Mouse (Mus musculus): ENCODE data around the gene Trp53.

Gene Trp53

DNA sequence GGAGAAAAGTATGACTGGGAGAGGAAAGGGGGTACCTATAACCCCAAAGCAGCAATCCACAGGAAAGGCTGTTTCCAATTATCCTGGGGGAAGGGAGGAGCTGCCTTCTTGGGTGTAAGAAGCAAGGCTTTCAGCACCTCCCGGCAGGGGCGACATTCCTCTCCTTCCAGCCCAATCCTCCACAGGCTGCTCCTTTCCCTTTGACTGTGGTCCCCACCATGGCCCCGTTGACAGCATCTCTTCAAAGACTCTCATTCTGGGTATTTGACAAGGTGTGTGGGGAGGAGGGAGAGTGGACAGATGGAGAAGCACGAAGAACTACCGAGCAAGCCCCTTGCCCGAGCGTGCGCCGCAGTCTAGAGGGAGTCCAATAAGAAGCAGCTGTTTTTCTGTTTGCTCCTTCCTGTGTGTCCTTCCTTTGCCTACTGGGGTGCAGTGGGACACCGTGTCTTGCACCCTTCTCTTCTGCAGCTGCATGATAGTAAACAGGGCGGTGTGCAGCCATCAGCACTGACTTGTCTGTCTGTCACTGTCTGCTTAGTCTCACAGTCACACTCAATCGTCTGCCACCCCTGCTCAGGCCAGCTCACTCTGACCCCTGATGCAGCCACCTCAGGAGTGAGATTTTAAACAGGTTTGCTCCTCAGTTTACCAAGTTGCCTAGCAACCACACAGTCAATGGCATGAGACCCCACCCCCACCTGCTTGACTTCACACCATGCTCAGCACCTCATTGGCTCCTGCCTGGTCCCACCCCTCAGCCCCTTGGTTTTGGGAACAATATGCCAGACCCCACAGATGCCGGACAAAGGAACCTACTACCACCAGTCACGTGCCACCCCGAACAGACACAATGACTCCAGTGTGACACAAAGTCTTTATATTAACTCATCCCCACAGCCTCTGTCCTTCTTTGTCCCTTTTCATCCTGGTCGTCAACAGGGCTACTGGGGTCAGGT lies 19.0 kb upstream of the Trp53 start:
- no peak for DNase-seq (ENCODE audit: low spot score in 2 of 2)

DNA sequence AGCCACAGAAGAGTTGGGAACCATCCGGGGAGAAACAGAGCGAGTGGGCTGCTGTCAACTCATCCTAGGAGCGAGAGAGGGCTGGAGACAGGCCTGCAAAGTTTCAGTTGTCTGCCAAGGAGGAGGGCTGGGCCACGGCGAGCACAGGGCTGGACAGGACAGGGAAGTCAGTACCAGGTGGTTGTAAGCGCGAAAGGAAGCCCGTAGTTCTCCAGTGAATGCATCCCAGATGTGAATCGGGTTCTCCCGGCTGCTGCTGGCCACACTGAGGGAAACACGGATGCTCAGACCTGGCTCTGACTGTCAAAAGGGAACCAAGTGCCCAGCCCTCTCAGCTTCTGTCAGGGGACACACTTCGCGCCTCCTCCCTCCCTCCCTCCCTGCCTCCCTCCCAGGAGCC lies 16.8 kb upstream of the Trp53 start:
- DNase-seq (ENCODE audit: low spot score in 2 of 2) = no peak

DNA sequence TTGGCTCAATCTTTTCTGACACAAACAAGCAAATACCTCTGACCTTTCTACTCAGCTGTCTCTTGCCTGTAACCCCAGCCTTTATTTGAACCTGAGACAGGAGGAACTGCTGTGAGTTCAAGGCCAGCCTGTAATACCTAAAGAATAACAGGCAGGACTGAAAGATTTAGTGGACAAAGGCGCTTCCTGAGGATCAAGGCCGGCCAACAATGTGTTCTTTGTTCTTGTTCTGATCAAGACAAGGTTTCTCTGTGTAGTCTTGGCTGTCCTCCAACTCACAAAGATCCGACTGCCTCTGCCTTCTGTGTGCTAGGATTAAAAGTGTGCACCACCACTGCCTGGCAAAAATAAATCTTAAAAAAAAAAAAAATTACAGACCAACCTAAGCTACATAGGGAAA lies 15.8 kb upstream of the Trp53 start:
- DNase-seq (ENCODE audit: low spot score in 2 of 2) = no peak

DNA sequence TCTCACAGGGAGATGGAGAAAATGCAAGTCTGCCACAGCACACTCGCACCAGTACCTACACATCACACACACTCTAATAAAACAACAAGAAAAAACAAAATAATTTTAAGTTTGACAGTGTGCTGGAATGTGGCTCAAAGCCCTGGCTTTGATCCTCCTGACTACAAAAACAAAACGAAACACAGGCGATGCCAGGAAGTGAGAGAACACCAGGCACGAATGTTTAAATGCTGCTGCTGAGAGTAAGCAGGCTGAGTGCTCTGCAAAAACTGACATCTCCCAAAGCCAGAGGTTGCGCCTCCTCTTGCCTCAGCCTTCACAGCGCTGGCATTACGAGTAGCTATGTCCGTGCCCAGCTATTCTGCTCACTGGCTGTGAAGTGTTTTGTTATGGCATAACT lies 15.0 kb upstream of the Trp53 start:
- DNase-seq (ENCODE audit: low spot score in 2 of 2) = no peak

DNA sequence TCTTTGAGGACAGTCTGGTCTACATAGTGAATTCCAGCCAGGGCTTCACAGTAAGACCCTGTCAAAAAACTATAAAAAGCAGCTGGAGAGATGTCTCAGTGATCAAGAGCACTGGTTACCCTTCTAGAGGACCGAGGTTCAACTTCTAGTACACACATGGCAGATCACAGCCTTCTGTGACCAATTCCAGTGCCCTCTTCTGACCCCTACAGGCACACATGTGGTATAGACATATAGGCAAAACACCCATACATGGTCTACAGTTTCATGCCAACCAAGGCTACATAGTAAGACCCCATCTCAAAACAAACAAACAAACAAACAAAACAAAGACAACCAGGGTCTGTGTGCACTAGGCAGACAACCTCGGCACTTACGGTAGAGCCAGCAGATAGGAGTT lies 4.9 kb upstream of the Trp53 start:
- no peak for DNase-seq (ENCODE audit: low spot score in 2 of 2)

DNA sequence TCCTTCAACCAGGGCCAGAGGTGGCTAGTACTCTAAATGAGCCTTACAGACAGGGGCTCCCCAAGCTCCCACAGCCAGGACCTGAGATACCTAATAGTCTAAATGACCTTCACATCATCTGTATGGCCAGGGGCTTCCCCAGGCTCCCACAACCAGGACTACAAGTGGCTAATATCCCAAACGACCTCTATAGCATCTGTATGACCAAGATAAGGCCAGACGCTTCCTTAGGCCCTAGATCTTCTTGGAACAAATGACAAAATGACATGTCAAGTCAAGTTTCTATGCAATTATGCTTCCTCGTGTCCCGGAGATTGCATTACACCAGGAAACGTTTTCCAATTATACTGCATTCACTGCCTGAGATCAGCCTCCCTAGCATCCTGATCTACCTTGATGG lies 3.9 kb upstream of the Trp53 start:
- no peak for DNase-seq (ENCODE audit: low spot score in 2 of 2)

DNA sequence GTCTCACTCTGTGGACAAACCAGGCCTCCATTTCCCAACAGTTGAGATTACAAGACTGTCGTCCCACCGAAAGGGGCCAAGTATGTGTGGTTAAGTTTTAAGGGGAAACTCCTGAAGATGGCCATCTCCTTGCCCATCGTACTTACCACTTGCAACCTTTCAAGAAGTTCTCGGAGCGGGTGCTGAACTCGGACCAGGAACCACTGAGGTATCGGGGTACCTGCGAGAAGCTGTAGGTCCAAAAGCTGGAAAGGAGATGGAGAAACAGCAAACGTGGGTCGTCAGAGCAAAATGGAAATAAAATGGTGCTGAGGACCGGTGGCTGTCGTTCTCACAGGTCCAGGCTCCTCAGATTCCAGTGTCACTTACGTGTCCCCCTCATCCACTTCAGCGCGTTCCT lies 1.9 kb upstream of the Trp53 start:
- DNase-seq (ENCODE audit: low spot score in 2 of 2) = no peak

DNA sequence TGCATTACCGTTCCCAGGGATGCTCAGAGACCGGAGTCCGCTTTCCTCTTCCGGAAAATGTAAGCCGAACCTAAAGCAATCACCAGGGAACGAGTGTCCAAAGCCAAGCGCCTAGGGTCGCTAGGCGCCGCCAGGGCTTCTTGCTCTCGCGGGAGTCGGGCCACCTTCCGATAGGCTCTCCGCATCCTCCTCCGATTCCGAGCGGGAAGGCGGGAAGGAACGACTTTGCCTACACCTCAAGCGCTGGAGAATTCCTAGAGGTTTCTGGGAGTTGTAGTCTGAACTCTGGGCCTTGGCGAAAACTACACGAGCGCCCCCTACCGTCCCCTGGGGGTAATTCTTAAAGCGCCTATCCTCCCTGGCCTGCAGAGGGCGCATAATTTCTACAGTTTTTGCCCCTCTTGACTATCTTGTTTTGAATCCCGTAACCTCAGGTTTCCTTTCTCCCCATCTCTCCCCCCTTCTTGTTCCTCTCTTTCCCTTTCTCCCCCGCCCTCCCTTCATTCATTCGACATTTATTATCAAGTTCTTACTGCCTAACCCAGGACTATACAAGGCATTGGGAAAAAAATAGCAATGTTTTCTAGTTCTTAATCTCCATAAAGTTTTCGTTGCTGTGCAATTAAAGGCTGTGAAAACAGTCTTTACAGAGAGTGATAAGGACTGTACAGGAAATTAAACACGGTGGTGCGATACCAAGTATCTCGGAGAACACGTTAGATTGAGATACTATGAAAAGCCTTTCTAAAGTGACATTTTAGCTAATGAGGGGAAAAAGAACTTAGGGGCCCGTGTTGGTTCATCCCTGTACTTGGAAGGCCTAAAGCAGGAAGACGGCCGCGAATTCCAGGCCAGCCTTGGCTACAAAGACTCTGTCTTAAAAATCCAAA lies 786 bp upstream of the Trp53 start:
- peak; percentile 94 for DNase-seq (ENCODE audit: low spot score in 2 of 2)

DNA sequence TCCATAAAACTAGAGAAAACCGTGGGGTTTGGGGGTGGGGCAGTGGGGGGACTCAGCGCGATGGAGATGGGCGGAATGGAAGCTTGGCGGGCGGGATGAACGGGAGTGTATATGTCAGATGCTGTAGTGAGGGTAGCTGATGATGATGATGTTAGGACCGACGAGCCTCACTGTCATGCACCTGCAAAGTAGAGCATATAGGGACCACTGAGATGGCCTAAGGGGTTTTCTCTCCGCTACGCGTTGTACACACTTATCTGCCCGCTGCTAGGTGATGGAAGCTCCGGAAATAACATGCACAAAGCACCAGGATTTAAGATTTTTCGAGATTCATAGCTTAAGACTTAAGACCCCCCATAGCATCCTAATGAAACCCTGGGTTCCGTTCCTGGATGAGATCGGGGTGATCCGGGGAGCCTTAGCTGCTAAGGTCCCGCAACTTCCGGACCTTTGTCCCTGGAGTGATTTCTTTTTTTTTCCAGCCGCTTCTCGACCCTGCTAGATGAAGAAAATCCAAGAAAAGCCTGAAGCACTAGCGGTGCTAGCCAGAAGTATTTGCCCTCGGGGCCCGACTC lies 500 bp downstream of the Trp53 start:
- DNase-seq (ENCODE audit: low spot score in 2 of 2) = no peak

DNA sequence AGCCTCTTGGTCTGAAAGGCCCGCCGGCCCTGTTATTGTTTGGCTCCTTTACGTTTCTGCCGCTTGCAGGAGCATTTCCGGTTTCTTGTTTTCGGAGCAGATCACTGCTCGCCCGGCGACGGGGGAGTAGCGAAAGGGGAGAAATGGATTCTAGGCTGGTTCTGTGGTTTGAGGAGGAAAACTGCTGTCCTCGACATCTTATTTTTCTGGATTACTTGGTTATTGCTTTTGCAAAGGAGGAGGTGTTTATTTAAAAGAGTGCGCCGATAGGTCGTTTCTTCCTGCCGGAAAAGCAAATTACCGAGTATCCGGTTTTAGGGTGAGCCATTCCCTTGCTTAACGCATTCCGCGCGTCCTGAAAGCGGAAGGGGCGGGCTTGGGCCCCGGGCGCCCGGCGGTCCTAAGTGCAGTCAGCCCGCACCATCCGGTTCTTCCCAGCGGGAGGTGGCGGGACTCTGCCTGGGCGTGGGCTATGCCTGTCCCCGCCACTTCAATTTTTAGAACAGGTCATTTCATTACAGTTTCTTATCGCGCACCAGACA lies 1.1 kb downstream of the Trp53 start:
- DNase-seq (ENCODE audit: low spot score in 2 of 2) = peak; percentile 85 to 88

DNA sequence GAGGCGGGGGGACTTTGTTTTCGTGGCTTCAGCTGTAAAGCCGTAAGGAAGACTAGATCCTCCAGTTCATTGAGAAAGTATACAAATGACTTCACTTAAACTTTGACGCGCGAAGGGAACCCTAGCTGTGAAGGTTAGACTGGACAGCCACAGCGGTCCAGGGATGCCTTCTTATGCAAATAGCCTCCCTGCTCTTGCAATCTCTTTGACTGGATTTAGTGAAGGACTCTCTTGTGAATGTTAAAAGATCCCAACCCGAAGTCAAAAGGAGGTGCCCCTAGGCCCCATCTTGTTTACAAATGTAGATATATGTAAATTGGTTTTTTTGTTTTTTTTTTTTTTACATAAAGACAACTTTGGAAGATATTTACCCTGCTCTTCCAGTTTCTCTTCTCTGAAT lies 1.7 kb downstream of the Trp53 start:
- DNase-seq (ENCODE audit: low spot score in 2 of 2) = no peak

DNA sequence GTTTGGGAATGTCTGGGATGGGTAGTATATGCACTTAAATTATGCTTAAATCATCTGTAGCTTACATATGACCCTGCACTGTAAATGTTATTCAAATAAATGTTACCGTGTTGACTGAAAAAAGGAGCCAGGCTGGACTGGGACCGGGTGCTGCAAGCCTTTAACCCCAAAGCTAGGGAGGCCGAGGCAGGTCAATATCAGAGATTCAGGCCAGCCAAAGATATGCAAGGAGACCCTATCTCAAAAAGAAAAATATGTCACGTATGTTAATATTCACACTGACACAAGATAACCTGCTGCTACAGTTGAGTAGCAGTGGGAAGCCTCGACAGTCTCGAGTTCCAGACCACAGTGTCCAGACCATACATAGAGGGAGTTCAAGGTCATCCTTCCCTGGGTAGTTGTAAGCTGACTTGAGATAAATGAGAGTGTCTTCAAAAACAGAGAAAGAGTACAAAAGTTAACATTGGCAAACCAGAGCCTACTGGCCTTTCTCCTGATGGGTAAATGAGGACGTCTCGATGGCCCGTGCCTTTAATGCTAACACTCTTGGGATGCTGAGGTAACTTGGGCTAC lies 2.2 kb downstream of the Trp53 start:
- no peak for DNase-seq (ENCODE audit: low spot score in 2 of 2)

DNA sequence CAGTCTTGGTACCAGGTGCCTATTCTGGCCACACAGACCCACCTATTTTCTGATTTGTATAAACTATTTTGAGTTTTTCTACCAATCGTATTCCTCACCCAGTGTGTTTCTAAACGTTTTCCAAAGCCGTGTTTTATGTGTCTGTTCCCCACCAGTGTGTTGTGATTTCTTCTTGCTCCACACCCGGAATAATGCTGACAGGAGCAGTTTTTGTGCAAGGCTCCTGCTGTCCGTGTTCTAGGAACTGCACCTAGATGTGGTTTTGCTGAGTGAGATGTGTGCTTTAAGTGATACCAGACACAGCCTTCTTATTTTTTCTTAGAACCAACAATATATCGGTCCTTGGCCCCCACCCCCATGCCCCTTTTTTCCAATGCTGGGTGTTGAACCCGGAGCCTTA lies 3.8 kb downstream of the Trp53 start:
- DNase-seq (ENCODE audit: low spot score in 2 of 2) = no peak

DNA sequence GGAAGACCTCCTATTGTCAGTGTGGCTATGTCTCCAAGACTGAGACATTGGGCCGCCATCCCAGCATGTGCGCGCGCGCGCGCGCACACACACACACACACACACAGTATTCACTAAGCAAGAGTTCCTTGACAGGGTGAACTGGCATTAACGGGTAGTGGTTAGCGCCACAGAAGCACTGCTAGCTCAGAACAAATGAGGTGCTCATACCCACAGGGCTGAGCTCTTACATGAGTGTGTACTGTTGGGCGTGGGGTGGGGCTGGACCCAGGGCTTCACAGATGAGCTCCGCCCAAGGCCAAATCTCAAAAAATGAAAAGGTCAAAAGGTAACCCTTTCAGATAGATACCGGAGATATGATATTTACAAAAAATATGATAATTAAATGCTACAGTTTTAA lies 4.8 kb downstream of the Trp53 start:
- DNase-seq (ENCODE audit: low spot score in 2 of 2) = no peak

DNA sequence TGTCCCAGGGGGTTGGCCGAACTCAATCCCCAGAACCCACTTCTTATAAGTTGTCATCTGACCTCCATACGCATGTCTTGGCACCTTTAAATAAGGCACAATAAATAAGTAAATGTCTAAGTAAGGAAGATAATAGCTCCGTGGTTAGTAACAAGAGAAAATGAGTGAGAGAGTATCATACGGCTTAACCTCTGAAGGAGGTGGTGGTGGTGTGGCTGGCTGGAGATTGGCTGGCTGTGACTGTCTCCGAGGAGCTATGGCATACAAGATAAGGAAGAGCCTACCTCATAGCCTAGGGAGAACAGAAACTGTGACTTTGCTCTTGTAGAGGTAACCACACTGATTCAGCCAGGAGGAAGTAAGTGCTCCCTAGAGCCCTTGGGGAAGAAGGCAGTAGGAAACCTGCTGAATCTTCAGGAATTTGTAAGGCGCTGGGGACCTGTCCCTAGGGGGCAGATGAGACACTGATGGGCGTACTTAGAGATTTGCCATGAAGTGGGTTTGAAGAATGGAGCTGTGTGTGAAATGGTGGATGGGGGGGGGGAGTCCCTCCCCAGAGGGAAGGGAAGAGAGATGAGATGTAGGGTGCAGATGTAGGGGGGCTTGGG lies 5.7 kb downstream of the Trp53 start:
- no peak for DNase-seq (ENCODE audit: low spot score in 2 of 2)

DNA sequence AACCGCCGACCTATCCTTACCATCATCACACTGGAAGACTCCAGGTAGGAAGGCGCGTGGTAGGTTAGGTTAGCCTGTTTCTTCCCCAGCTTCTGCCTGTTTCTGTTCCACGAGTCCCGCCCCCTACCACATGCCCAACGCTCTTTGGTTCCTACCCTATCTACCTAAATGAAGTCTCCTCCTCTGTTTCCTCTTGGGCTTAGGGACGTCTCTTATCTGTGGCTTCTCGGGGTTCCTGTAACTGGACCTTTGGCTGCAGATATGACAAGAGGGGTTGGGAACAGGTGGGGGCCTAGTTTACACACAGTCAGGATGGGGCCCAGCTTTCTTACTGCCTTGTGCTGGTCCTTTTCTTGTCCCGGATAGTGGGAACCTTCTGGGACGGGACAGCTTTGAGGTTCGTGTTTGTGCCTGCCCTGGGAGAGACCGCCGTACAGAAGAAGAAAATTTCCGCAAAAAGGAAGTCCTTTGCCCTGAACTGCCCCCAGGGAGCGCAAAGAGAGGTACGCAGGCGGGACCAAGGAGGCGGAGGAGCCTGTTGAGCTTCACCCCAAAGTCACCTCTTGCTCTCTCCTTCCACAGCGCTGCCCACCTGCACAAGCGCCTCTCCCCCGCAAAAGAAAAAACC lies 9.2 kb downstream of the Trp53 start:
- DNase-seq (ENCODE audit: low spot score in 2 of 2) = no peak

DNA sequence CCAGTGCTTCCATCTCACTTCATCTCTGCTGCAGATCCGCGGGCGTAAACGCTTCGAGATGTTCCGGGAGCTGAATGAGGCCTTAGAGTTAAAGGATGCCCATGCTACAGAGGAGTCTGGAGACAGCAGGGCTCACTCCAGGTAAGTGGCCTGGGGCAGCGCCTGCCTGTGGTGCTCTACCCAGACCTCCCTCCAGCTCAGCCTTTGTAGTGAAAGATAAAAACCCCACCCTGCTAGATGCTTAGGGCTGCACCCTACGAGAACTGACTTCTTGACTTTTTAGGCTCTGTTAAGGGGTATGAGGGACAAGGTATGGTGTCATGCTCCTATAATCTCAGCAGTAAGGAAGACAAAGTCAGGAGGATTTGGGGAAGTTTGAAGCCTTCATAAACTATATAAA lies 10.5 kb downstream of the Trp53 start:
- no peak for DNase-seq (ENCODE audit: low spot score in 2 of 2)

DNA sequence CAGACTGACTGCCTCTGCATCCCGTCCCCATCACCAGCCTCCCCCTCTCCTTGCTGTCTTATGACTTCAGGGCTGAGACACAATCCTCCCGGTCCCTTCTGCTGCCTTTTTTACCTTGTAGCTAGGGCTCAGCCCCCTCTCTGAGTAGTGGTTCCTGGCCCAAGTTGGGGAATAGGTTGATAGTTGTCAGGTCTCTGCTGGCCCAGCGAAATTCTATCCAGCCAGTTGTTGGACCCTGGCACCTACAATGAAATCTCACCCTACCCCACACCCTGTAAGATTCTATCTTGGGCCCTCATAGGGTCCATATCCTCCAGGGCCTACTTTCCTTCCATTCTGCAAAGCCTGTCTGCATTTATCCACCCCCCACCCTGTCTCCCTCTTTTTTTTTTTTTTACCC lies 11.3 kb downstream of the Trp53 start:
- no peak for DNase-seq (ENCODE audit: low spot score in 2 of 2)

DNA sequence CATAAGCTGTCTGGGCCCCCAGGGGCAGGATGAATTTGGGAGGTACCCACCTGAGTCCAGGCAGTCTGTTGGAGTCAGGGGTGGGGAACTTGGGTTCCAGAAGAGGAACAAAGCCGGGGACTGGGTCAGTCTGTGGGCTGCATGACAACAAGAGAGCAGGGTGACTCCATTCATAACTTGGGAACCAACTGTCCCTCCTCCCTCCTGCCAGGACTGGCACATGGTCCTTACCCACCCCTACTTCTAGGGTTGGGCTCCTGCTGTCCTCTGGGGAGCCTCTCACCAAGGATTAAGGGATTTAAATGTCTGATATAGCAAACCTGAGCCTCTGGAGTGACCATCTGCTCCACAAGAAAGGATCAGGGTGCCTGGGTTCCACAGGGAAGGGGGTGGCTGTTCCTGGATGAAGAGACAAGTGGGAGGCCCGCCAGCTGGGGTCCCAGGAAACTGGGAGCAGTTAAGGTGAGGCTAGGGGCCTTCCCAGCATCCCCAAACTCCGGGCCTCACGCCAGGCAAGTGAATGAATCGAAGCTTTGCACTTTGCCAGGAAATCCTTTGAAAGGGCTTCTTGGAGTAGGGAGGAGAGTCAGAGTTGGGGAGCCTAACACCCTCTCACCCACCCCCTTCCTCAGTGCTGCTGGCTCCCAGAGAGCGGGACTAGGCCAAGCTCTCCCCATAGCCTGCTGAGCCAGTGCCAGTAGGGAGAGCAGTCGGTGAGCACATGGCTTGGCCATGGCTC lies 11.9 kb downstream of the Trp53 start:
- no peak for DNase-seq (ENCODE audit: low spot score in 2 of 2)

DNA sequence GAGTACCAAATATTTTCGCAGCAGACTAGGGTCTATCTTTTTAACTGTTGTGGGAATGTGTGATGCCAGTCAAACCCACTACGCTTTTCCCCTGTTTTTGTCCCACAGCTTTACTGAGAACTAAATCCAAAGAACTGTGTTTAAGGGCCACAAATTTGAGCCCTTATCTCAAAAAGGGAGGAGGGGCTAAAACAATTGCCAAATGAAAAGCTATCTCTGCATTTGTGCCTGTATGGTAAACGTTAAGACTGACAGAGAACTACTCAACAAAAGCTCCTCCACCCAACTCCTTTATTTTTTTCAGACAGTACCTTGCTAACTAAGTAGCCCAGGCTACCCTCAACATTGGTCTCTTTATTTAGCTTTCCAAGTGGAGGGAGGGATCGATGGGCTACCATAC lies 12.6 kb downstream of the Trp53 start:
- no peak for DNase-seq (ENCODE audit: low spot score in 2 of 2)
